Mouse (Mus musculus): Measurements from ENCODE around the gene Ano8. TPM values are rescaled to one million over a fixed set of nuclear protein-coding genes. Genes with fewer than 3 reads are reported as not detected.
A peak's percentile ranks its signal among the peaks of the same experiment; 100 is the strongest.

Gene Ano8
- polyA plus RNA-seq, 1 experiment from 2014 or later: 1.5 TPM

DNA sequence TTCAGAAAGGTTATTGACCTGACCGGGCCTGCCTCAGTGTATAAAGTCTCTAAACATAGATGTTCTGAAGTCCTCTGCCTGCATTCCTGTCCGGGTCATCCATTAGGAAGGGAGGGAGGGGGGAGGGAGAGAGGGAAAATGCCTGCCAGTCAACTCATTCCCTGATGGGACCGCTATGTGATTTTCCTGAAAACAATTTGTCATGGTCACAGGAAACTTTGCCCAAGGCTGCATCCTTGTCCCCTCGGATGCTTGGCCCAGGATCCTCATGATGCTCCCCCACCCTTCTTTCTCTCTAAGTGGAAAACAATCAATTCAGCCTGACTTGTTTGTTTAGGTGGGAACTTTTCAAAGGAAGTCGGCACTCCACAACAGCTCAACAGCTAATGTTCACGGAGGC is 31.0 kb upstream of the Ano8 start:
- Histone ChIP-seq H3K36me3 (no peaks in the 10 kb centered on the region), H3K27me3 (replicated peaks) (0 out of 2 replicates have a peak, but pooled peaks cover 3% of the 10 kb centered on the region), H3K9me3 (no peaks in the 10 kb centered on the region), H3K4me2 (no peak overlapping the region), H3K4me3 (replicated peaks) (no peak overlapping the region), H3K27ac (no peak overlapping the region), H3K9ac (no peak overlapping the region), H3K4me1 (no peaks in the 10 kb centered on the region)
- ATAC-seq (ENCODE audit: insufficient read depth, low FRiP score, low read depth): no peak
- 10% methylated on average over 6 of the region's 6 CpGs for WGBS

DNA sequence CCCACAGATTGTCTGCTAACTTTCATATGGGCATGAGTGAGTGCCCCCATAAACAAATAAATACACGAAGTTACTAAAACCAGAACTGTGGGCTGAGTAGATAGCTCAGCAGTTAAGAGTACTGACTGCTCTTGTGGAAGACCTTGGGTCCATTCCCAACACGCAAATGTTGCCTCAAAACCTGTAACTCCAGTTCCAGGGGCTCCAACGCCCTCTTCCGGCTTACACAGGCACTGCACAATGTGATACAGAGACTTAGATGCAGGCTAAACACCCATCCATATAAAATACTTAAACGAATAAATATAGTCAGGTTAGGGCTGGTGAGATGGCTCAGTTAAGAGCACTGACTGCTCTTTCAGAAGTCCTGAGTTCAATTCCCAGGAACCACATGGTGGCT is 29.3 kb upstream of the Ano8 start:
- no peak for ATAC-seq (ENCODE audit: insufficient read depth, low FRiP score, low read depth)
- WGBS: 71% methylated on average over 5 of the region's 5 CpGs
- H3K36me3 ChIP-seq: no peaks in the 10 kb centered on the region
- peaks cover 9% of the 10 kb centered on the region; the same call in 1 of the 2 replicates for H3K27me3 ChIP-seq (replicated peaks)
- H3K4me3 ChIP-seq (replicated peaks): no peak overlapping the region
- H3K4me2 ChIP-seq: no peak overlapping the region
- no peak overlapping the region for H3K27ac ChIP-seq
- no peaks in the 10 kb centered on the region for H3K4me1 ChIP-seq
- no peak overlapping the region for H3K9ac ChIP-seq
- H3K9me3 ChIP-seq: no peaks in the 10 kb centered on the region

DNA sequence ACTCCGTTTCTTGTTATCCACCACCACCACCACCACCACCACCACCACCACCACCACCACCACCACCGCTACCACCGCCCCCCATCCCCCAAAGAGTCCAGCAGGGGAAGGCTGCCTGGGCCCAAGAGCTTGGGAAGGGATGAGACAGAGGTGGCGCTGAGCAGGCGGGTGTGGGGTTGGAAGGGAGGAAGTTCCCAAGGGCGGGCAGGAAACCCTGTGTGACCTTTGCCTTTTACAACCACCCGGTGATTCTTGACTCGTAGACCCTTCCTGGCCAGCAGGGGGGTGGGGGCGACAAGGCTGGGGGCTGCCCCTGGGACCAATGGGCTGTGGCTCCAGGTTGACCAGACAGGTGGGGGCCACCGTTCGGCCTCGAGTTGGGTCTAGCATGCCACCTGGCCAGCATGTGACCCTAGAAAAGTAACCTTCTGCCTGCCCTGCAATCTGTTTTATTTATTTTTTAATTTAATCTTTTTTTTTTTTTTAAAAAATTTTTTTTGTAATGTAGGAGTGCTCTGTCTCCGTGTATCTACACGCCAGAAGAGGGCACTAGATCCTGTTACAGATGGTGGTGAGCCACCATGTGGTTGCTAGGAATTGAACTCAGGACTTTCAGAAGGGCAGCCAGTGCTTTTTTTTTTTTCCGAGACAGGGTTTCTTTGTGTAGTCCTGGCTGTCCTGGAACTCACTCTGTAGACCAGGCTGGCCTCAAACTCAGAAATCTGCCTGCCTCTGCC is 27.4 kb upstream of the Ano8 start:
- H3K27me3 ChIP-seq (replicated peaks): peaks cover 16% of the 10 kb centered on the region
- ATAC-seq (ENCODE audit: insufficient read depth, low FRiP score, low read depth): no peak
- no peak overlapping the region for H3K4me2 ChIP-seq
- H3K9ac ChIP-seq: no peak overlapping the region
- no peaks in the 10 kb centered on the region for H3K4me1 ChIP-seq
- no peak overlapping the region for H3K27ac ChIP-seq
- H3K36me3 ChIP-seq: no peaks in the 10 kb centered on the region
- H3K9me3 ChIP-seq: no peaks in the 10 kb centered on the region
- no peak overlapping the region for H3K4me3 ChIP-seq (replicated peaks)
- WGBS: 71% methylated on average over 15 of the region's 15 CpGs

DNA sequence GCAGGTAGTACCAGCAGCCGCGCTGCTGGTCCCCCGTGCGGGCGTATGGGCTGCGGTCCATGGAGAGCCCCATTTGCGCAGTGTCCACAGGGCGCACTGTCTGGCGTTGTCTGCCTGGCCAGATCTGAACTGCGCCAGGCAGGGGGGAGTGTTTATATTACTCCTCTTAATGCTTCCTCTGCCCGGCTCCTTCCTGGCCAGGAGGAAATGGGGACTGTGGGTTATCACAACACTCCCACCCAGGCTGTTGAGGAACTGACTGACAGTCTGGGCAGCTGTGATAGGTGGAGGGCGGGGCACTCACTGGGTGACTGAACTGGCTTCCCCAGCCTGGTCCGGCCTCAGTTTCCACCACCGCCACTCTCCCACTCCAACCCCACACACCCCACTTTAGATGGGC is 25.9 kb upstream of the Ano8 start, which contains the start of gene Plvap:
TSS of gene Plvap (minus strand) at position 109 of the 400 bp plus-strand sequence.
- Histone ChIP-seq H3K9me3 (no peaks in the 10 kb centered on the region), H3K4me2 (no peak within 1 kb of the TSS; the same call in 1 of the 2 replicates), H3K36me3 (no peaks in the 10 kb centered on the region), H3K4me3 (replicated peaks) (peak within 1 kb of the TSS; percentile 24), H3K27me3 (replicated peaks) (peaks cover 31% of the 10 kb centered on the region), H3K4me1 (0 out of 2 replicates have a peak, but pooled peaks cover 5% of the 10 kb centered on the region), H3K27ac (no peak within 1 kb of the TSS), H3K9ac (no peak within 1 kb of the TSS)
- ATAC-seq (ENCODE audit: insufficient read depth, low FRiP score, low read depth): peak; percentile 33; the same call in 1 of the 2 replicates
- WGBS: 18% methylated on average over 14 of the region's 14 CpGs

DNA sequence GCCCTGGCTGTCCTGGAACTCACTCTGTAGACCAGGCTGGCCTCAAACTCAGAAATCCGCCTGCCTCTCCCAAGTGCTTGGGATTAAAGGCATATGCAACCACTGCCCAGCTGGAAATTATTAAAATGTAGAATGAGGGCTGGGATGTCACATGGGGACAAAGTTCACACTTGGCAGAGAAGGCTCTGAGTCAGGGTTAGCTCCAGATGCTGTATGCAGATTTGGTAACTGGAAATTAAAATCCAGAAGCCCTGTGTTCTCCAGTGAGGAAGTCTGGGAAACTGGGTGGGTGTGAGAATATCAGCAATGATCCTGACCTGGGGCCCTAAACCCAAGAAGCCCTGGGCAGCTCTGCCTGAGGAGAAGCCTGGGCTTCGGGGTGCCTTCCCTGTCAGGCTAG is 23.6 kb upstream of the Ano8 start:
- Histone ChIP-seq H3K9me3 (no peaks in the 10 kb centered on the region), H3K4me1 (0 out of 2 replicates have a peak, but pooled peaks cover 5% of the 10 kb centered on the region), H3K9ac (no peak overlapping the region), H3K4me3 (replicated peaks) (no peak overlapping the region), H3K27me3 (replicated peaks) (peaks cover 39% of the 10 kb centered on the region), H3K27ac (no peak overlapping the region), H3K4me2 (peak overlapping the region; percentile 19), H3K36me3 (no peaks in the 10 kb centered on the region)
- no peak for ATAC-seq (ENCODE audit: insufficient read depth, low FRiP score, low read depth)
- WGBS: 68% methylated on average over 2 of the region's 2 CpGs

DNA sequence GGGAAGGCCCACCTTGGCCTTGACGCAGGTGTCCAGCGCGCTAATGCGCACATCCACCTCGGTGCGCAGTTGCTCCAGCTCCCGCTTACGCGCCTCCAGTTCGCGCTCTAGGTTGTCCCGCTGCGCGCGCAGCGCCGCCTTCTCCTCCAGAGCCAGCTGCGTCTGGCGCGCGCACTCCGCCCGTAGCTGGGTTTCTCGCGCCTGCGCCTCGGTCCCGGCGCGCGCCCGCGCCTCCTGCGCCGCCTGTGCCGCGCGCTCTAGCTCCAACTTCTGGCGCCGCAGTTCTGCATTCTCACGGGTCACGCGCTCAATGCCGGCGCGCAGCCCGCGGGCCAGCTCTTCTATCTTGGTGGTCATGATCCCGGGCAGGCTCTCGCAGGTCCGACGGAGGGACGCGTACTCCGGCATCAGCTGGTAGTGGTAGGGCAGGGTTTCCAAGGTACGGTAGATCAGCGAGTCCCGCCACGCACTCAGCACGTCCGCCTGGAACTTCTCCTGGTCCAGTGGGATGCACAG is 21.9 kb upstream of the Ano8 start:
- Histone ChIP-seq H3K27me3 (replicated peaks) (peaks cover 39% of the 10 kb centered on the region), H3K4me3 (replicated peaks) (peak overlapping the region; percentile 43), H3K4me1 (0 out of 2 replicates have a peak, but pooled peaks cover 5% of the 10 kb centered on the region), H3K36me3 (no peaks in the 10 kb centered on the region), H3K9me3 (no peaks in the 10 kb centered on the region), H3K9ac (no peak overlapping the region), H3K27ac (no peak overlapping the region), H3K4me2 (peak overlapping the region; percentile 79)
- ATAC-seq (ENCODE audit: insufficient read depth, low FRiP score, low read depth): peak; percentile 69
- under 1% methylated on average over 61 of the region's 61 CpGs for WGBS

DNA sequence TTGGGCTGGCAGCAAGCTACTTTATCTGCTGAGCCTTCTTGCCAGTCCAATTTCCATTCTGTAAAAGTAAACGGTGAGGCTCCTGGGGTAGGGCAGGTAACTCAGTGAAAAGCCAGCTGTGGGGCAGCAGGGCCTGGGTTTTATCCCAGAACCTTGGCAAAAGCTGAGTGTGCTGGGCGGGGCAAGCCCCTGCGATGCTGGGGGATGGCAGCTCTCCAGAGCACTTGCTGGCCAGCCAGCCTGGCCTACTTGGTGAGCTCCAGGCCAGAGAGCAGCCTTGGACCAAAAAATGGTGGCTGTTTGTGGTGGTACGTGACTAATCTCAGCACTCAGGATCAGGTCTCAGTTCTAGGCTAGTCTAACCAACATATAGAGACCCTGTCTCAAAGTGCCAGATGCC is 20.2 kb upstream of the Ano8 start:
- 80% methylated on average over 4 of the region's 4 CpGs for WGBS
- peaks cover 33% of the 10 kb centered on the region for H3K27me3 ChIP-seq (replicated peaks)

DNA sequence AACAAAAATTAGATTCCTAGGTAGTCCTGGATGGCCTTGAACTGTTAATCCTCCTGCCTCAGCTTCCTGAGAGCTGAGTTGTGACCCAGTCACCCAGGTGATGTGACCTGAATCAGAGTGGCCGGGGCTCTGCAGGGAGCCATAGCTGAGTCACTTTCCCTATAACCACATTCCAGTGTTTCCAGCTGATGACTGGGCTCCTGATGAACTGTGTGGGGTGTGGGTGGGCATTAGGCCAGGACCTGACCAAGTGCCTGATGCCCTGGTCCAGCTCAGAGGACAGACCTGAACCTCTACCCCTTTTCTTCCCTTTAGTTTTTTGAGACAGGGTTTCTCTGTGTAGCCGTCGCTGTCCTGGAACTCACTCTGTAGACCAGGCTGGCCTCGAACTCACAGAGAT is 19.6 kb upstream of the Ano8 start:
- 0 out of 2 replicates have a peak, but pooled peaks cover 5% of the 10 kb centered on the region for H3K4me1 ChIP-seq
- no peak overlapping the region for H3K27ac ChIP-seq
- H3K36me3 ChIP-seq: no peaks in the 10 kb centered on the region
- 87% methylated on average over 4 of the region's 4 CpGs for WGBS
- no peak overlapping the region for H3K4me3 ChIP-seq (replicated peaks)
- ATAC-seq (ENCODE audit: insufficient read depth, low FRiP score, low read depth): no peak
- peaks cover 31% of the 10 kb centered on the region for H3K27me3 ChIP-seq (replicated peaks)
- H3K9me3 ChIP-seq: no peaks in the 10 kb centered on the region
- H3K4me2 ChIP-seq: no peak overlapping the region
- H3K9ac ChIP-seq: no peak overlapping the region

More for the DNA sequence above, 20.2 kb upstream of the Ano8 start:
- ATAC-seq (ENCODE audit: insufficient read depth, low FRiP score, low read depth): no peak
- H3K27ac ChIP-seq: no peak overlapping the region
- H3K9ac ChIP-seq: no peak overlapping the region
- H3K4me3 ChIP-seq (replicated peaks): no peak overlapping the region
- H3K4me1 ChIP-seq: 0 out of 2 replicates have a peak, but pooled peaks cover 5% of the 10 kb centered on the region
- no peaks in the 10 kb centered on the region for H3K9me3 ChIP-seq
- H3K4me2 ChIP-seq: no peak overlapping the region
- no peaks in the 10 kb centered on the region for H3K36me3 ChIP-seq

DNA sequence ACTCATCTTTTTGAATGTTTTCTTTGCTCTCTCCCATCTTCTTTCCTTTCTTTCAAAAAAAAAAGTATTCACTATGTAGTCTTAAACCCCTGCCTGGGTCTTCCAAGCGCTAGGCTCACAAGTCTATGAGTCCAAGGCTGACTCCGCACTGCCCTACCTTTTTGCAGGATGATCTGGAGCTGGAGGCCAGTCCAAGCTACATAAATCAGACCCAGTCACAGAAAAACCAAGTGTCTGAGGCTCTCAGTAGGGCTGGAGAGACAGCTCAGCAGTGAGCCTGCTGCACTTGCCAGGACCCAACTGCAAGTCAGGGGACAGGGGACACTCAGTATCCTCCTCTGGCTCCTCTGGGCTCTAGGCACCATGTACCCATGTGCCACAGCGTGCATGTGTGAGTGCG is 18.6 kb upstream of the Ano8 start:
- no peak overlapping the region for H3K27ac ChIP-seq
- H3K4me2 ChIP-seq: no peak overlapping the region
- no peaks in the 10 kb centered on the region for H3K36me3 ChIP-seq
- no peak overlapping the region for H3K4me3 ChIP-seq (replicated peaks)
- WGBS: 86% methylated on average over 4 of the region's 4 CpGs
- ATAC-seq (ENCODE audit: insufficient read depth, low FRiP score, low read depth): no peak
- H3K27me3 ChIP-seq (replicated peaks): peaks cover 31% of the 10 kb centered on the region
- H3K9me3 ChIP-seq: no peaks in the 10 kb centered on the region
- H3K9ac ChIP-seq: no peak overlapping the region
- H3K4me1 ChIP-seq: 0 out of 2 replicates have a peak, but pooled peaks cover 6% of the 10 kb centered on the region

DNA sequence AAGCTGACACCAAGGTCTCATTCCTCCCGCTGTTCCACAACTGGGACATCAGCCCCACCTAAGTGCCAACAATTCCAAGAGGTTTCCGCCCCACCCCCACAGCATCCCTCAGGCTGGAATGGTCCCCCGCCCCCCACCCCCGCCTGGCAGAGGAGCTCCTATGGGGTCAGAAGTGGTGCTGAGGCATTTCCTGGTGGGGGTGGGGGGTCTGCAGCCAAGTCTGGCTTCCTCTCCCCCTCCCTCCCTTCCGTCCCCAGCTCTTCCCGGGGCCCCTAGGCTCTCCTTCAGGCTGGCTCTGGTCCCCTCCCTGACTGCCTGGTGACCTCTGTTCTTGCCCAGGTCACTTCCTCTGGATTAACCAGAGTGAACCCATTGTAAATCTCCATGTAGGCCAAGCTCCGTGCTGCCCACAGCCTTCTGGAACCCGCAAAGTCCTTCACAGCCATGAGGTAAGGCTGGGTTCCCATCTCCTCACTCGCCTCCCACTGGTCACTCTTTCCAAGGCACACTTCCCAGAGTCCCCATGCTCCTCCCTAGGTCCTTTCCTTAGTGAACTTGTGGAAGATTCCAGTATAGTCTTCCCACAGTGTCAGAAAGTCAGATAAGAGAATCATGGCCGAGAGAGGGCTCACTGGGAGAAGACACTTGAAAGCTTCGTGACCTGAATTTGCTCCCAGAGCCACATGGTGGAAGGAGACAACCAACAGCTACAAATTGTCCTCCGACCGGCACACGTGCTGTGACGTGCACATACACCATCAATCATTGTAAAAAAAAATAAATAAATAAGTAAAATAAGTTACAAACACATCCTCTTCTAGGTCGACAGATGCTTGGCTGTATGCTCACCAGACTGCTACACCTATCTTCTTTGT is 13.3 kb upstream of the Ano8 start:
- Histone ChIP-seq H3K9ac (no peak overlapping the region), H3K9me3 (no peaks in the 10 kb centered on the region), H3K4me2 (no peak overlapping the region), H3K36me3 (no peaks in the 10 kb centered on the region), H3K4me3 (replicated peaks) (no peak overlapping the region), H3K27me3 (replicated peaks) (no peaks in the 10 kb centered on the region), H3K27ac (peak overlapping the region; percentile 37; the same call in 1 of the 2 replicates), H3K4me1 (peaks cover 38% of the 10 kb centered on the region)
- 26% methylated on average over 16 of the region's 16 CpGs for WGBS
- no peak; the same call in 1 of the 2 replicates for ATAC-seq (ENCODE audit: insufficient read depth, low FRiP score, low read depth)

DNA sequence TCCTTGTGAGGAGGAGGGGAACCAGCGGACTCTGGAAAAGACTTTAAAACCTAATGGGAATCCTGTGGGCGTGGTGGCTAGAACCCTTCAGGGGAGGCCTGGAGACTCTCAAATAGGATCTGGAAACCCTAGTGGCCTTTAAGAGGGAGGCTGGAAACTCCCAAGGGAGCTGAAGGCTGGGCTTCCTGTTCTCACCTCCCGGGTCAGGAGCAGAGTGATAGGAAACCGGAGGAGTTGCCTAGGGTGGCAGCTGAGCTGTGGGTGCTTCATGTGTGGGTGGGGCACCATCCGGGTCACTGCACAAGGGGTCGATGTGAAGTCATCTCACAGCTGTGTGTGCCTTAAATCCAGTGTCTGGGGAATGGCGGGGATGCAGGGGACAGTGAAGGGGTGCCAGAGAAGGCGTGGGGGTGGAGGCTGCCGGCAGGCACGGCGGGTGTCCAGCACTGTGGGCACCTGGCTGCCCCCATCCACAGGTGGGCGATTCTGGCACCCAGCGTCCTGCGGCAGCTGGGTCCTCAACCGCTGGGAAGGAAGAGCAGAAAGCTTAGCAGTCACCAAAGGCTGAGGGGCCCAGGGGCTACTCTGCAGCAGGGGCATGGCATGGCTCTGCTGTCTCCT is 12.2 kb upstream of the Ano8 start:
- ATAC-seq (ENCODE audit: insufficient read depth, low FRiP score, low read depth): no peak
- Histone ChIP-seq H3K9me3 (no peaks in the 10 kb centered on the region), H3K9ac (no peak overlapping the region), H3K4me3 (replicated peaks) (no peak overlapping the region), H3K36me3 (0 out of 2 replicates have a peak, but pooled peaks cover 3% of the 10 kb centered on the region), H3K27me3 (replicated peaks) (no peaks in the 10 kb centered on the region), H3K27ac (peak overlapping the region; percentile 37), H3K4me1 (peaks cover 38% of the 10 kb centered on the region), H3K4me2 (no peak overlapping the region)
- 21% methylated on average over 15 of the region's 15 CpGs for WGBS
